Mouse (Mus musculus) embryonic fibroblast, embryonic 13.5 days (primary cell): Measurements from ENCODE around the gene Rhoh.

Source experiments
- CTCF ChIP-seq: IDR thresholded peaks from 2 replicates; pipeline ENCODE4 v1.5.1; 2011; ENCODE audit warnings: mild to moderate bottlenecking, control low read depth, low read length, moderate library complexity, borderline replicate concordance; ENCODE audit not compliant: insufficient read depth
- POLR2A ChIP-seq: IDR thresholded peaks from 2 replicates; pipeline ENCODE4 v1.6.1; 2011; ENCODE audit warnings: low read depth, mild to moderate bottlenecking, control low read depth, low read length, moderate library complexity

- TF ChIP-seq CTCF (no peak), POLR2A (no peak)
Observed at GRCm38 (mm10) chr5:65828261-65828660, 32.8 kb upstream of the Rhoh start.
